Mouse (Mus musculus): ENCODE data around the gene Sv2a. TPM values are rescaled to one million over a fixed set of nuclear protein-coding genes. Genes with fewer than 3 reads are reported as not detected.
"Not testable (repeated sequence)": the region's sequence is repeated elsewhere in the genome, so short reads cannot be mapped to it uniquely, and the experiment has no call there.

Sv2a gene
- polyA plus RNA-seq, 1 experiment from 2014 or later = 5.6 TPM

- Histone ChIP-seq H3K4me2 (peak overlapping the region; percentile 91), H3K4me3 (replicated peaks) (peak overlapping the region; percentile 66), H3K36me3 (peaks cover 4% of the 10 kb centered on the region; the same call in 1 of the 2 replicates), H3K9ac (replicated peaks) (peak overlapping the region; percentile 40), H3K27ac (0 out of 2 replicates have a peak overlapping the region, but pooled peaks have one; percentile 35), H3K9me3 (no peaks in the 10 kb centered on the region), H3K27me3 (0 out of 2 replicates have a peak, but pooled peaks cover 3% of the 10 kb centered on the region), H3K4me1 (replicated peaks) (peaks cover 11% of the 10 kb centered on the region)
- 5% methylated on average over 6 of the region's 6 CpGs for WGBS
- peak; percentile 21; the same call in 1 of the 2 replicates for ATAC-seq (ENCODE audit: insufficient number of reproducible peaks, insufficient read depth, low FRiP score, low TSS enrichment, low read depth)
Measured at GRCm38 (mm10) chr3:96198181-96198580, 17.2 kb downstream of the Sv2a start.

- 24% methylated on average over 8 of the region's 8 CpGs for WGBS
- not testable (repeated sequence) for H3K9me3 ChIP-seq; H3K27ac ChIP-seq; H3K4me3 ChIP-seq (replicated peaks); H3K27me3 ChIP-seq; H3K9ac ChIP-seq (replicated peaks); ATAC-seq (ENCODE audit: insufficient number of reproducible peaks, insufficient read depth, low FRiP score, low TSS enrichment, low read depth); H3K36me3 ChIP-seq
- H3K4me1 ChIP-seq (replicated peaks) = peaks cover 11% of the 10 kb centered on the region
- H3K4me2 ChIP-seq = peak overlapping the region; percentile 91; the same call in 1 of the 2 replicates
Measured at GRCm38 (mm10) chr3:96198601-96199251, 17.8 kb downstream of the Sv2a start.

GRCm38 (mm10) chr3:96199731-96200130 lies 18.8 kb downstream of the Sv2a start:
- Histone ChIP-seq H3K4me2 (no peak overlapping the region), H3K4me3 (replicated peaks) (no peak overlapping the region), H3K36me3 (peaks cover 4% of the 10 kb centered on the region; the same call in 1 of the 2 replicates), H3K9me3 (no peaks in the 10 kb centered on the region), H3K9ac (replicated peaks) (no peak overlapping the region), H3K27ac (no peak overlapping the region), H3K27me3 (no peaks in the 10 kb centered on the region), H3K4me1 (replicated peaks) (peaks cover 11% of the 10 kb centered on the region)
- no peak for ATAC-seq (ENCODE audit: insufficient number of reproducible peaks, insufficient read depth, low FRiP score, low TSS enrichment, low read depth)
- WGBS = 38% methylated on average over 2 of the region's 2 CpGs

- Histone ChIP-seq H3K36me3 (no peaks in the 10 kb centered on the region), H3K4me1 (replicated peaks) (no peaks in the 10 kb centered on the region), H3K4me2 (no peak overlapping the region), H3K27me3 (no peaks in the 10 kb centered on the region), H3K9ac (replicated peaks) (no peak overlapping the region), H3K4me3 (replicated peaks) (no peak overlapping the region), H3K27ac (no peak overlapping the region), H3K9me3 (no peaks in the 10 kb centered on the region)
- ATAC-seq (ENCODE audit: insufficient number of reproducible peaks, insufficient read depth, low FRiP score, low TSS enrichment, low read depth) = no peak
- WGBS = 89% methylated on average over 3 of the region's 3 CpGs
Measured at GRCm38 (mm10) chr3:96207819-96208218, 26.9 kb downstream of the Sv2a start.

GRCm38 (mm10) chr3:96209242-96209641 lies 28.3 kb downstream of the Sv2a start:
- no peaks in the 10 kb centered on the region for H3K9me3 ChIP-seq
- no peak overlapping the region for H3K4me2 ChIP-seq
- H3K27ac ChIP-seq = no peak overlapping the region
- no peak overlapping the region for H3K4me3 ChIP-seq (replicated peaks)
- ATAC-seq (ENCODE audit: insufficient number of reproducible peaks, insufficient read depth, low FRiP score, low TSS enrichment, low read depth) = no peak
- WGBS = 26% methylated on average over 15 of the region's 15 CpGs
- H3K27me3 ChIP-seq = no peaks in the 10 kb centered on the region
- H3K9ac ChIP-seq (replicated peaks) = no peak overlapping the region
- H3K36me3 ChIP-seq = no peaks in the 10 kb centered on the region
- no peaks in the 10 kb centered on the region for H3K4me1 ChIP-seq (replicated peaks)

GRCm38 (mm10) chr3:96219191-96219641 lies 38.3 kb downstream of the Sv2a start:
- Histone ChIP-seq H3K27ac (peak overlapping the region; percentile 99), H3K4me1 (replicated peaks) (peaks cover 34% of the 10 kb centered on the region), H3K27me3 (no peaks in the 10 kb centered on the region), H3K36me3 (no peaks in the 10 kb centered on the region), H3K9me3 (no peaks in the 10 kb centered on the region), H3K4me2 (peak overlapping the region; percentile 80), H3K9ac (replicated peaks) (peak overlapping the region; percentile 63), H3K4me3 (replicated peaks) (peak overlapping the region; percentile 59)
- WGBS = under 1% methylated on average over 12 of the region's 12 CpGs
- peak; percentile 9; the same call in 1 of the 2 replicates for ATAC-seq (ENCODE audit: insufficient number of reproducible peaks, insufficient read depth, low FRiP score, low TSS enrichment, low read depth)

GRCm38 (mm10) chr3:96219661-96220130 lies 38.7 kb downstream of the Sv2a start, which contains the start of the genes Bola1 and Hist2h2ab:
Gene Bola1, minus strand, starts transcription at chr3:96219709.
Gene Hist2h2ab, plus strand, starts transcription at chr3:96219865.
- H3K27ac ChIP-seq = peak within 1 kb of the TSS; percentile 99
- under 1% methylated on average over 37 of the region's 37 CpGs for WGBS
- ATAC-seq (ENCODE audit: insufficient number of reproducible peaks, insufficient read depth, low FRiP score, low TSS enrichment, low read depth) = peak; percentile 87
- peak within 1 kb of the TSS; percentile 59 for H3K4me3 ChIP-seq (replicated peaks)
- no peaks in the 10 kb centered on the region for H3K27me3 ChIP-seq
- no peaks in the 10 kb centered on the region for H3K9me3 ChIP-seq
- H3K36me3 ChIP-seq = no peaks in the 10 kb centered on the region
- H3K4me2 ChIP-seq = peak within 1 kb of the TSS; percentile 80
- peak within 1 kb of the TSS; percentile 87 for H3K9ac ChIP-seq (replicated peaks)
- peaks cover 36% of the 10 kb centered on the region for H3K4me1 ChIP-seq (replicated peaks)

GRCm38 (mm10) chr3:96220131-96220764 lies 39.3 kb downstream of the Sv2a start:
- ATAC-seq (ENCODE audit: insufficient number of reproducible peaks, insufficient read depth, low FRiP score, low TSS enrichment, low read depth) = not testable (repeated sequence)
- 0% methylated on average over 31 of the region's 47 CpGs for WGBS

GRCm38 (mm10) chr3:96220765-96221639 lies 40.1 kb downstream of the Sv2a start, which contains the start of the genes Hist2h2ac and Hist2h2be:
Gene Hist2h2ac, minus strand, starts transcription at chr3:96220880.
Gene Hist2h2be, plus strand, starts transcription at chr3:96221119.
- ATAC-seq (ENCODE audit: insufficient number of reproducible peaks, insufficient read depth, low FRiP score, low TSS enrichment, low read depth) = peak; percentile 89
- H3K4me2 ChIP-seq = peak within 1 kb of the TSS; percentile 80
- peaks cover 36% of the 10 kb centered on the region for H3K4me1 ChIP-seq (replicated peaks)
- H3K27me3 ChIP-seq = no peaks in the 10 kb centered on the region
- under 1% methylated on average over 43 of the region's 43 CpGs for WGBS
- H3K9ac ChIP-seq (replicated peaks) = peak within 1 kb of the TSS; percentile 87
- H3K9me3 ChIP-seq = no peaks in the 10 kb centered on the region
- H3K27ac ChIP-seq = peak within 1 kb of the TSS; percentile 99
- no peaks in the 10 kb centered on the region for H3K36me3 ChIP-seq
- H3K4me3 ChIP-seq (replicated peaks) = peak within 1 kb of the TSS; percentile 59

More at GRCm38 (mm10) chr3:96220131-96220764, 39.3 kb downstream of the Sv2a start:
- H3K27me3 ChIP-seq, H3K36me3 ChIP-seq, H3K9me3 ChIP-seq: not testable (repeated sequence)
- Histone ChIP-seq H3K4me3 (replicated peaks) (peak overlapping the region; percentile 59), H3K27ac (peak overlapping the region; percentile 99), H3K9ac (replicated peaks) (peak overlapping the region; percentile 87), H3K4me1 (replicated peaks) (peaks cover 36% of the 10 kb centered on the region), H3K4me2 (peak overlapping the region; percentile 80)

- Histone ChIP-seq H3K4me2 (peak overlapping the region; percentile 80), H3K4me3 (replicated peaks) (peak overlapping the region; percentile 59), H3K9ac (replicated peaks) (peak overlapping the region; percentile 69), H3K27ac (peak overlapping the region; percentile 99), H3K9me3 (no peaks in the 10 kb centered on the region), H3K36me3 (no peaks in the 10 kb centered on the region), H3K27me3 (no peaks in the 10 kb centered on the region), H3K4me1 (replicated peaks) (peaks cover 37% of the 10 kb centered on the region)
- no peak for ATAC-seq (ENCODE audit: insufficient number of reproducible peaks, insufficient read depth, low FRiP score, low TSS enrichment, low read depth)
- 21% methylated on average over 9 of the region's 9 CpGs for WGBS
Measured at GRCm38 (mm10) chr3:96221640-96222038, 40.7 kb downstream of the Sv2a start.

Measured in limb, embryonic 12.5 days (tissue).